Mouse (Mus musculus) lung, embryonic 16.5 days (tissue): ENCODE measurements at regions not wholly inside any gene's neighbourhood (a gene's known extent, or its start where the extent isn't known, plus 50 kb on each side); places are given as distances from the start of the nearest gene placed in this dataset.

Experiments used
- ATAC-seq: fragments of 200-750 bp; cut with Nextera tagmentation; 2 replicates; pipeline ENCODE4 v1.8.0; 2017; ENCODE audit warnings: low read depth, mild to moderate bottlenecking, moderate library complexity
- H3K27ac ChIP-seq: fragments of 300-500 bp; sonication (generic); 2 replicates; pipeline ENCODE4 v1.5.1; 2014; ENCODE audit warnings: mild to moderate bottlenecking, control low read depth, low read length
- H3K27me3 ChIP-seq: fragments of 300-500 bp; sonication (generic); 2 replicates; pipeline ENCODE4 v1.6.1; 2014; ENCODE audit warnings: low read depth, low read length, mixed read lengths; ENCODE audit not compliant: control insufficient read depth, insufficient read depth
- H3K36me3 ChIP-seq: fragments of 300-500 bp; sonication (generic); 2 replicates; pipeline ENCODE4 v1.6.1; 2014; ENCODE audit warnings: low read length; ENCODE audit not compliant: control insufficient read depth, insufficient read depth
- H3K4me1 ChIP-seq: fragments of 300-500 bp; sonication (generic); replicated peaks from 2 replicates; pipeline ENCODE4 v1.6.1; 2014; ENCODE audit warnings: low read length, mixed read lengths; ENCODE audit not compliant: control insufficient read depth, insufficient read depth
- H3K4me2 ChIP-seq: fragments of 300-500 bp; sonication (generic); 2 replicates; pipeline ENCODE4 v1.6.1; 2014; ENCODE audit warnings: low read depth, low read length, control low read depth
- H3K4me3 ChIP-seq: fragments of 300-500 bp; sonication (generic); 2 replicates; pipeline ENCODE4 v1.5.1; 2014; ENCODE audit warnings: mild to moderate bottlenecking, low read length, control low read depth
- H3K9ac ChIP-seq: fragments of 300-500 bp; sonication (generic); 2 replicates; pipeline ENCODE4 v1.6.1; 2014; ENCODE audit warnings: low read length, control low read depth
- H3K9me3 ChIP-seq: fragments of 300-500 bp; sonication (generic); 2 replicates; pipeline ENCODE4 v1.6.1; 2016; ENCODE audit warnings: low read length; ENCODE audit not compliant: control insufficient read depth
- WGBS: fragments of 180-500 bp; shearing (Covaris S2); extraction: QIAGEN DNeasy Blood & Tissue Kit; methylation state at CpG from one replicate; pipeline ENCODE4 v1.1.7; 2014; 5-methylcytosine and 5-hydroxymethylcytosine counted together

DNA sequence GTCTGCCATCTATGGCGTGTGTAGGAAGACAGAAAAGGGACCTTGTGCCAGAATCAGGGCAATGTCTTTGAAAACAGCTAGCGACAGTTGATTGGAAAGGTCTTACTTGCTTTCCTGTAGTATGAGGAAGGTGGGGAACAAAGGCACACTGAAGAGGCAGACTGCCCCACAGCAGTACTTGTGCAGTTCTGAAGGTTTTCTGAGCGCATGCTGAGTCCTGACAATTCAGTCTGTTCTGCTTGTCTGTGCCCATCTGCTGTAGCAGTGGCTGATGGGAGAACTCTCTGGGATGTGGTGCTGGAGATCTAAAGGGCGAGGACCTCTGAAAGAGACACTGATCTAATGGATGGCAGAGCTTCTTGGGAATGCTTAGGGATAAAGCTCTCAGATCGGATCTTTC is 309.2 kb upstream of the Gm4791 start:
- Histone ChIP-seq H3K27me3 (no peaks in the 10 kb centered on the region), H3K27ac (no peak overlapping the region), H3K9ac (no peak overlapping the region), H3K4me2 (no peak overlapping the region), H3K9me3 (no peaks in the 10 kb centered on the region), H3K4me3 (no peak overlapping the region), H3K4me1 (no peaks in the 10 kb centered on the region), H3K36me3 (no peaks in the 10 kb centered on the region)
- ATAC-seq = no peak
- 72% methylated on average over 5 of the region's 5 CpGs for whole genome bisulfite sequencing

DNA sequence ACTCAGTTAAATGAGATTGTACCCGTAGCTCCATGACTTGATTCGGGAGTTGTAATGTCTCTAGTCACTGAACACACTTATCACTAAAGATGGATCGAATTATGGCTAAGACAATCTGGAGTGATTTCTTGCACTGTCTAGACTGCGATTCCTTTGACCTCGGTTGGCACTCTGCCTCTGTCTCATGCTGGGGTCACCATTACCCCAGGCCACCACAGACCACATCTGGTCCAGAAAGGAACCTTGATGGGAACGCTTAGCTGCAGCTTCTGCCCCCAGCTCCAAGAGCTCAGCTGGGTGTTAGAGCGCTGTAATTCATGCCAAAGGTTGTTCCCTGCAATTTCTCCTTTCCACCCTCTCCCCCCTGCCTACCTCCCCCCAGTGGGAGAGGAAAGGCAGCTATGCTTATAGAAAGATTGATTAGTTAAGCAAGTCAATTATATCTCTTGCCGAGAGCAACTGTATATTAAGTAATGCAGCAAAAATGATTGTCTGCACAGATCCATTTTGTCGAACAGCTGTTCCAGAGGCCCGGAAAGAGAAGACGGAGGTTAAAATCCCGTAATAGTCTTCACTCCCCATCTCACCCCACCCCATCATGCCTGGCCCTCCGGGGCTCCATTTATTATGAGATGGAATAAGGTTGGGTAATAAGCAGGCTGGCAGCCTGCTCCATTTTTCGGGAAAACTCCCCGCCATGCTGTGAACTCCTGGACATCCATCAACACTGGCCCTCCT is 314.3 kb upstream of the Gm4791 start:
- no peak for ATAC-seq

GRCm38 (mm10) chr9:46672050-46672449 is 326.5 kb upstream of the Gm4791 start:
- H3K27me3 ChIP-seq = no peaks in the 10 kb centered on the region
- no peak for ATAC-seq
- 27% methylated on average over 3 of the region's 3 CpGs for WGBS
- no peak overlapping the region for H3K27ac ChIP-seq
- no peaks in the 10 kb centered on the region for H3K36me3 ChIP-seq
- no peak overlapping the region for H3K9ac ChIP-seq
- no peak overlapping the region for H3K4me2 ChIP-seq
- H3K9me3 ChIP-seq = no peaks in the 10 kb centered on the region
- H3K4me1 ChIP-seq = no peaks in the 10 kb centered on the region
- H3K4me3 ChIP-seq = no peak overlapping the region

More for the DNA sequence above, 314.3 kb upstream of the Gm4791 start:
- no peaks in the 10 kb centered on the region for H3K4me1 ChIP-seq
- H3K4me3 ChIP-seq = no peak overlapping the region
- H3K4me2 ChIP-seq = no peak overlapping the region
- 80% methylated on average over 15 of the region's 15 CpGs for WGBS
- no peaks in the 10 kb centered on the region for H3K9me3 ChIP-seq
- no peak overlapping the region for H3K27ac ChIP-seq
- H3K36me3 ChIP-seq = no peaks in the 10 kb centered on the region
- H3K9ac ChIP-seq = no peak overlapping the region
- H3K27me3 ChIP-seq = no peaks in the 10 kb centered on the region

DNA sequence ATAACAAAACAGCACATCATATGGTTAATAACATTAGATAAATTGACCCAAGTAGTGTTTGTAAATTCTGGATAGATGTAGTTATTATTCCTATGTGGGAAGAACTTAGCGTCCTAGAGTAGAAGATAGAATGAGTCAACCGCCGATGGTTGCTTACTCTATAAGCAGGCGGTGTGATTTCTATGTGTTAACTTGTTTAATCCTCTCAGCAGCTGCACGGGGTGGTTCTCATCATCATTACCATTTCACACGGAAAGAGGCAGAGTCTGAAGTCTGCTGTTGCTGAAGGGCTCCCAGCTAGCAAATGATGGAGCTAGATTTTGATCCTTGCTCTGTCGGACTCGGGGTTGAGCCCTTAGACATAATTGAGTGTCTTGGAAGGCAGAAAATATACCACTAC is 334.6 kb upstream of the 4931429L15Rik start:
- Histone ChIP-seq H3K4me1 (no peaks in the 10 kb centered on the region), H3K27ac (no peak overlapping the region), H3K27me3 (no peaks in the 10 kb centered on the region), H3K36me3 (no peaks in the 10 kb centered on the region), H3K9me3 (no peaks in the 10 kb centered on the region), H3K4me2 (no peak overlapping the region), H3K9ac (no peak overlapping the region), H3K4me3 (no peak overlapping the region)
- 80% methylated on average over 8 of the region's 8 CpGs for WGBS
- ATAC-seq = no peak

DNA sequence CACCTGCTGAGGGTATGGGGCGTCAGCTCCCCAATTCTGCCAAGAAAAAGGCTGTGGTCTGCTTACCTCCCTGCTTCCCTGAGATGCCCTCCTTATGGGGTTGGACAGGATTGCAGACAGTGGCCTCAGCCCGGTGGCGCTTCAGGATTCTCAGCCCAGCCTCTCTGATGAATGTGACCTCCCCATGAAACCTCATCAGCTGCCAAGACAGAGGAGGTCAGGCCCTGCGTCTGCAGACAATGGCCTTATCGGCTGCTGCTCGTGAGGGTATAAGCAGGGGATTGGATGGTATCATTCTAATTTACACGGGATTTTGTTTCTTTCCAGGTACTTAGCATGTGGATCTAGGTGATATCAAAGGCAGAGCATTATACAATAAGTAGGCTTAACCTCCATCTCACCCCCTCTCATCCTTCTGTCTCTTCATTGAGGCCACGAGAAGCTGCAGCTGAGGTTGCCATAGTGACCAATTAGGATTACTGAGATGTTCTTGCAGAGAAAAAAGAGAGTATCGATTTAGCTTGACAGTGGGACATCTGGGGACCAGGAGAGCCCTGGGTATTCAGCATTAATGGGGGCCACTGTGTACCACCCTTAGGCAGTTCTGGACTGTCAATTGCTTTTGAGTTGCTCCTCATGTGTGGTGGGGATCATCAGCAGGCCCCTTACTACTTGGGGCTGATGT is 327.6 kb upstream of the 4931429L15Rik start:
- H3K4me1 ChIP-seq = no peaks in the 10 kb centered on the region
- no peak overlapping the region for H3K27ac ChIP-seq
- H3K4me2 ChIP-seq = no peak overlapping the region
- no peaks in the 10 kb centered on the region for H3K27me3 ChIP-seq
- H3K36me3 ChIP-seq = no peaks in the 10 kb centered on the region
- ATAC-seq = no peak
- WGBS = 58% methylated on average over 9 of the region's 9 CpGs
- H3K9ac ChIP-seq = no peak overlapping the region
- H3K4me3 ChIP-seq = no peak overlapping the region
- H3K9me3 ChIP-seq = no peaks in the 10 kb centered on the region

- no peaks in the 10 kb centered on the region for H3K4me1 ChIP-seq
- no peak overlapping the region for H3K4me3 ChIP-seq
- no peak overlapping the region for H3K9ac ChIP-seq
- no peaks in the 10 kb centered on the region for H3K9me3 ChIP-seq
- 12% methylated on average over 7 of the region's 7 CpGs for WGBS
- H3K4me2 ChIP-seq = no peak overlapping the region
- no peak for ATAC-seq
- H3K27me3 ChIP-seq = no peaks in the 10 kb centered on the region
- no peak overlapping the region for H3K27ac ChIP-seq
- H3K36me3 ChIP-seq = no peaks in the 10 kb centered on the region
Observed at GRCm38 (mm10) chr9:46645469-46645884, 325.7 kb upstream of the 4931429L15Rik start.

GRCm38 (mm10) chr9:46643551-46643950 is 323.8 kb upstream of the 4931429L15Rik start:
- Histone ChIP-seq H3K4me2 (no peak overlapping the region), H3K27ac (no peak overlapping the region), H3K4me1 (no peaks in the 10 kb centered on the region), H3K4me3 (no peak overlapping the region), H3K9me3 (no peaks in the 10 kb centered on the region), H3K9ac (no peak overlapping the region), H3K36me3 (no peaks in the 10 kb centered on the region), H3K27me3 (no peaks in the 10 kb centered on the region)
- no peak for ATAC-seq
- 55% methylated on average over 3 of the region's 3 CpGs for whole genome bisulfite sequencing

- H3K9me3 ChIP-seq = no peaks in the 10 kb centered on the region
- H3K4me2 ChIP-seq = no peak overlapping the region
- no peaks in the 10 kb centered on the region for H3K27me3 ChIP-seq
- no peaks in the 10 kb centered on the region for H3K36me3 ChIP-seq
- no peak overlapping the region for H3K4me3 ChIP-seq
- H3K9ac ChIP-seq = no peak overlapping the region
- 5% methylated on average over 9 of the region's 9 CpGs for WGBS
- no peak for ATAC-seq
- no peaks in the 10 kb centered on the region for H3K4me1 ChIP-seq
- no peak overlapping the region for H3K27ac ChIP-seq
Observed at GRCm38 (mm10) chr9:46642696-46643095, 322.9 kb upstream of the 4931429L15Rik start.

- no peak overlapping the region for H3K27ac ChIP-seq
- no peaks in the 10 kb centered on the region for H3K9me3 ChIP-seq
- H3K9ac ChIP-seq = no peak overlapping the region
- ATAC-seq = no peak
- no peaks in the 10 kb centered on the region for H3K36me3 ChIP-seq
- H3K4me2 ChIP-seq = no peak overlapping the region
- 55% methylated on average over 8 of the region's 8 CpGs for WGBS
- no peak overlapping the region for H3K4me3 ChIP-seq
- H3K27me3 ChIP-seq = no peaks in the 10 kb centered on the region
- H3K4me1 ChIP-seq = no peaks in the 10 kb centered on the region
Observed at GRCm38 (mm10) chr9:46636261-46637010, 316.6 kb upstream of the 4931429L15Rik start.
